Mouse (Mus musculus) skeletal muscle tissue, postnatal 0 days (tissue): ENCODE data around the gene Ccdc51. TPM values are rescaled to one million over a fixed set of nuclear protein-coding genes. Genes with fewer than 3 reads are reported as not detected.

Experiments used
- polyA plus RNA-seq: library from polyadenylated mRNA; unstranded; fragments of >200 nt; fragmentation: Nextera tagmentation; extraction: Ambion mirVana; gene quantifications from 2 replicates; pipeline ENCODE4 v1.2.1, GENCODE M21; 2015

The Ccdc51 gene
- 11.0 and 11.6 TPM in 2 replicates for polyA plus RNA-seq

DNA sequence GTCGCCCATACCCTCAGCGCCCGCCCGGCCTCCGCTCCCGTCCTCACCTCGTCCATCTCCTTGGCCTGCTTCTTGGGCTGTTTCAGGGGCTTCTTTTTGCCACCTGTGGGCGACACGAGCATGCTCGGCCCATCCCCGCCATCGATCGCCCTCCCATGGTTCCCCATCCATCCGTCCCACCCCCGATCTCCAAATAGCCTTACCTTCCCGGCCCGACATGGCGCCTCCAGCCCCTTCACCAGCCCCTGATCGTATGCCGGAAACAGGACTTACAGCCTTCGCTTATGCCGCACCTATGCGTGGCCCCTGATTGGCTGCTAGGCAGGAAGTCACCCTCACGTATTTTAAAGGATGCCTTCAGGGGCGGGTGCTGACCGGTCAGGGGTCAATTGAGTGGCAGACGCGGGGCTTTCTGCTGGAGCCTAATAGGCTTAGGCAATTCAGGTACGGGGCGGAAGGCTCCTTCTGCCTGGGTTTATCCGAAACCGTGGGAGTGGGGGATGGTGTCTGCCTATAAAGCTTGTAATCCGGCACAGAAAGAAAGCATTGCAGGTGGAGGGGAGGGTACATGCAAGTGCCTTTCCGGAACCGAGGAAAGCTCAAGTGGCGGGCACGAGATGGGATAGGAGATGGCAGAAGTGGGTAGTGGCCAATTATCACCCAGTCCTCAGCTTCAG, at the start of gene Ccdc51, which contains the start of gene Tma7:
Gene Ccdc51, plus strand, starts transcription at position 370 of the 677 bp plus-strand sequence.
Gene Tma7, minus strand, starts transcription at position 464 of the 677 bp plus-strand sequence.

DNA sequence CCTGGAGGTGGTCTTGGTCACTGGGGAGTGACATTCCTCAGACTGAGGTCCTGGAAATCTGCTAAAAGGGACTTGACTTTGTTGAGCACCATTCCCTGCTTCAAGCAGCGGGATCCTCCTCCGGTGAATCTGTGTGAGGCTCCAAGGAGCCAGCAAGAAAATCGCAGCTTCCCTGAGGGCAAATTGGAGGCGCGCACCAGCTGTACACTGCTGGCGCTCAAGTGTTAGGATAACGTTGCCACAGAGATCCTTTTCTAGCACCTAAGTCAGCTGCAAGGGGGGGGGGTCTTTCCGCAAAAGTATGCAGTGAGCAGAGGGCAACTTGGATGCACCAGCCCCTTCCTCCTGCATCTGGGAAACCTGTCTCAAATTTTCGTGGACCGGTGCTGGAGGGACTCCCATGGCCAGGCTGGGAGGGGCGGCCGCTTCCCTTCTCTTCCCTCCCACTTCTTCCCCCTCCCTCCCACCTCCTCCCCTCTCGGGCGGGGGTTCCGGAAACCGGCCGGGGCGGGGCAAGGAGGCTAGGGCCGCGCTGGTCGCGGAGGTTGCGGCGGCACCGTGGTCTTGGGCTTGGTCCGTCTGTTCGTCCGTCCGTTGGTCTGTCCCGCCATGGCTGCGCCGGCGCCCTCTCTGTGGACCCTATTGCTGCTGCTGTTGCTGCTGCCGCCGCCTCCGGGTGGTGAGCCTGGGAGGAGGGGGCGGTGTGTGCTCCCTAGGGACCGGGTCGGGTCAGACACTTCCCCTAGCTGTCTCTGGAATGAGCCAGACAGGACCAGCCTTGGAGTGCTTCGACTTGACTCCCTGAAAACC, 44.0 kb upstream of the Ccdc51 start, which contains the start of gene Shisa5:
Gene Shisa5, plus strand, starts transcription at position 480 of the 810 bp plus-strand sequence.

GRCm38 (mm10) chr9:109059136-109059903, 23.0 kb upstream of the Ccdc51 start, which contains the start of gene Trex1:
Gene Trex1, minus strand, starts transcription at chr9:109059734.

GRCm38 (mm10) chr9:109073661-109074573, 8.4 kb upstream of the Ccdc51 start, which contains the start of gene Atrip:
Gene Atrip, minus strand, starts transcription at chr9:109074124.

GRCm38 (mm10) chr9:109095137-109095982, 13.1 kb downstream of the Ccdc51 start, which contains the start of gene Plxnb1:
Gene Plxnb1, plus strand, starts transcription at chr9:109095389.

Other genes starting within 250 kb of the Ccdc51 start
- gene Slc26a6, start 229.2 kb upstream of the Ccdc51 start, polyA plus RNA-seq: 5.1 and 5.2 TPM in 2 replicates
- not detected in 2 replicates for gene Tmem89, start 167.9 kb upstream of the Ccdc51 start, polyA plus RNA-seq
- 871 and 963 TPM in 2 replicates for gene Uqcrc1, start 145.9 kb upstream of the Ccdc51 start, polyA plus RNA-seq
- 3.6 and 4.5 TPM in 2 replicates for gene Col7a1, start 128.9 kb upstream of the Ccdc51 start, polyA plus RNA-seq
- gene Ucn2, start 96.5 kb upstream of the Ccdc51 start, polyA plus RNA-seq: 0.13 TPM in 1 of 2 replicates, not detected in the other
- gene Pfkfb4, start 90.7 kb upstream of the Ccdc51 start, polyA plus RNA-seq: 7.3 and 8.6 TPM in 2 replicates
- gene Shisa5, start 43.9 kb upstream of the Ccdc51 start, polyA plus RNA-seq: 47.1 and 63.1 TPM in 2 replicates
- gene Trex1, start 22.8 kb upstream of the Ccdc51 start, polyA plus RNA-seq: 14.9 and 15.0 TPM in 2 replicates
- gene Atrip, start 8.4 kb upstream of the Ccdc51 start, polyA plus RNA-seq: 11.8 and 12.3 TPM in 2 replicates
- 322 and 363 TPM in 2 replicates for gene Tma7, start 94 bp downstream of the Ccdc51 start, polyA plus RNA-seq
- gene Plxnb1, start 12.9 kb downstream of the Ccdc51 start, polyA plus RNA-seq: 0.74 and 0.87 TPM in 2 replicates
- not detected in 2 replicates for gene Fbxw21, start 79.5 kb downstream of the Ccdc51 start, polyA plus RNA-seq
- not detected in 2 replicates for gene Fbxw13, start 113.5 kb downstream of the Ccdc51 start, polyA plus RNA-seq
- gene Fbxw20, start 152.3 kb downstream of the Ccdc51 start, polyA plus RNA-seq: not detected in 2 replicates
- not detected in 2 replicates for gene Fbxw14, start 205.2 kb downstream of the Ccdc51 start, polyA plus RNA-seq